Mouse (Mus musculus) spleen, adult 2 months (tissue): Measurements from ENCODE around the gene Myo16.
A peak's percentile ranks its signal among the peaks of the same experiment; 100 is the strongest.

Experiments
- CTCF ChIP-seq: fragments of 200-500 bp; IDR thresholded peaks from 2 replicates; pipeline ENCODE4 v1.5.1; 2011; ENCODE audit warnings: mild to moderate bottlenecking, inconsistent platforms; ENCODE audit not compliant: insufficient read depth, insufficient read length, insufficient replicate concordance; ENCODE audit errors: extremely low read depth
- POLR2A ChIP-seq: fragments of 200-500 bp; IDR thresholded peaks from 2 replicates; pipeline ENCODE4 v1.6.1; 2011; ENCODE audit warnings: low read depth, low read length, inconsistent platforms

DNA sequence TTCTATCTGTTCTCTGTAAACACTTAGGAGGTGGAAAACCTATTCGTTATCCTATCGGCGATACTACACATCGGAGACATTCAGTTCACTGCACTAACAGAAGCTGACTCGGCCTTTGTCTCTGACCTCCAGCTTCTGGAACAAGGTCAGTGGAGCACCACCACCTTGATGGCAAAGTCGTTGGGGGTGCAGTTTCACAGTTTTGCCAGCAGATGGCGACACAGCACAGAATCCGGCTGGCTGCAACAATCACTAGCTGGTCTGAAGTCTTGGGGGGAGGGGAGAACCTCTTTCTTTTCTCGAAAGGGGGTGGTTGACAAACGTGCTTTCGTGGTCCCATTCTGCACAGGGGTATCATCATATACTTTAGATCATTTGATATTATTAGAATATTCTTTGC is 285.1 kb downstream of the Myo16 start:
- no peak for TF ChIP-seq POLR2A
- peak; percentile 96 for TF ChIP-seq CTCF
